Mouse (Mus musculus) olfactory bulb, adult 2 months (tissue): Measurements from ENCODE around the gene Fiz1. TPM values are rescaled to one million over a fixed set of nuclear protein-coding genes. Genes with fewer than 3 reads are reported as not detected.
A peak's percentile ranks its signal among the peaks of the same experiment; 100 is the strongest.

Experiments
- H3K27ac ChIP-seq: fragments of 200-500 bp; 2 replicates; pipeline ENCODE4 v1.5.1; 2012; ENCODE audit warnings: low read depth, low read length; ENCODE audit not compliant: insufficient read depth
- H3K4me1 ChIP-seq: fragments of 200-500 bp; 2 replicates; pipeline ENCODE4 v1.6.1; 2012; ENCODE audit warnings: low read length; ENCODE audit not compliant: control insufficient read depth, insufficient read depth
- H3K4me3 ChIP-seq: fragments of 200-500 bp; 2 replicates; pipeline ENCODE4 v1.5.1; 2012; ENCODE audit warnings: mild to moderate bottlenecking, low read depth, low read length, moderate library complexity; ENCODE audit not compliant: insufficient read depth
- CTCF ChIP-seq: fragments of 200-500 bp; IDR thresholded peaks from 2 replicates; pipeline ENCODE4 v1.5.1; 2012; ENCODE audit warnings: low read depth, mild to moderate bottlenecking, low read length, moderate library complexity; ENCODE audit not compliant: insufficient read depth
- POLR2A ChIP-seq: fragments of 200-500 bp; IDR thresholded peaks from 2 replicates; pipeline ENCODE4 v1.6.1; 2012; ENCODE audit warnings: mild to moderate bottlenecking, low read depth, low read length, moderate library complexity; ENCODE audit not compliant: insufficient read depth
- WGBS: fragments of 180-500 bp; shearing (Covaris S2); methylation state at CpG from one replicate; pipeline ENCODE4 v1.1.7; 2018; 5-methylcytosine and 5-hydroxymethylcytosine counted together
- polyA plus RNA-seq: library from polyadenylated mRNA; stranded (reverse); fragments of >200 nt; gene quantifications from 2 replicates; pipeline ENCODE4 v1.2.4, GENCODE M21; 2012; ENCODE audit warnings: low replicate concordance; ENCODE audit not compliant: missing spikeins, insufficient read depth, insufficient read length

The Fiz1 gene
- polyA plus RNA-seq, 1 experiment, result not detected

GRCm38 (mm10) chr7:4996003-4996895 is 18.2 kb downstream of the Fiz1 start, which contains the start of gene Zfp579:
Gene Zfp579, minus strand, starts transcription at chr7:4996158.
- Histone ChIP-seq H3K4me1 (peaks cover 28% of the 10 kb centered on the region), H3K27ac (peak within 1 kb of the TSS; percentile 57), H3K4me3 (peak within 1 kb of the TSS; percentile 91)
- WGBS, result 1% methylated on average over 21 of the region's 26 CpGs
- peak; percentile 45; the same call in 1 of the 2 replicates for TF ChIP-seq POLR2A
- TF ChIP-seq CTCF, result no peak

GRCm38 (mm10) chr7:4995268-4996002 is 19.1 kb downstream of the Fiz1 start:
- peak overlapping the region; percentile 91 for H3K4me3 ChIP-seq
- WGBS, result 3% methylated on average over 19 of the region's 19 CpGs
- no peak for TF ChIP-seq POLR2A
- TF ChIP-seq CTCF, result no peak
- peaks cover 28% of the 10 kb centered on the region for H3K4me1 ChIP-seq
- H3K27ac ChIP-seq, result 0 out of 2 replicates have a peak overlapping the region, but pooled peaks have one; percentile 4

- 68% methylated on average over 59 of the region's 59 CpGs for WGBS
- Histone ChIP-seq H3K4me3 (no peak overlapping the region), H3K27ac (no peak overlapping the region), H3K4me1 (peaks cover 28% of the 10 kb centered on the region)
- no peak for TF ChIP-seq CTCF
- TF ChIP-seq POLR2A, result no peak
Observed at GRCm38 (mm10) chr7:4993999-4994788, 20.3 kb downstream of the Fiz1 start.

- no peak overlapping the region for H3K27ac ChIP-seq
- whole genome bisulfite sequencing, result 65% methylated on average over 55 of the region's 55 CpGs
- no peak for TF ChIP-seq CTCF
- TF ChIP-seq POLR2A, result no peak
- no peak overlapping the region for H3K4me3 ChIP-seq
- peaks cover 28% of the 10 kb centered on the region for H3K4me1 ChIP-seq
Observed at GRCm38 (mm10) chr7:4993347-4993998, 21.0 kb downstream of the Fiz1 start.

- 49% methylated on average over 2 of the region's 2 CpGs for WGBS
- TF ChIP-seq CTCF, result no peak
- no peak for TF ChIP-seq POLR2A
Observed at GRCm38 (mm10) chr7:4988250-4988649, 26.2 kb downstream of the Fiz1 start.

GRCm38 (mm10) chr7:4976832-4977231 is 37.7 kb downstream of the Fiz1 start:
- Histone ChIP-seq H3K4me3 (no peak overlapping the region), H3K27ac (no peak overlapping the region), H3K4me1 (peaks cover 8% of the 10 kb centered on the region)
- 97% methylated on average over 7 of the region's 7 CpGs for WGBS
- TF ChIP-seq CTCF (no peak), POLR2A (no peak)

More at GRCm38 (mm10) chr7:4988250-4988649, 26.2 kb downstream of the Fiz1 start:
- H3K4me1 ChIP-seq, result peaks cover 8% of the 10 kb centered on the region; the same call in 1 of the 2 replicates
- H3K4me3 ChIP-seq, result no peak overlapping the region
- no peak overlapping the region for H3K27ac ChIP-seq

GRCm38 (mm10) chr7:4975455-4975854 is 39.0 kb downstream of the Fiz1 start:
- WGBS, result 64% methylated on average over 4 of the region's 4 CpGs
- Histone ChIP-seq H3K4me1 (peaks cover 8% of the 10 kb centered on the region), H3K27ac (no peak overlapping the region), H3K4me3 (no peak overlapping the region)
- TF ChIP-seq POLR2A (no peak), CTCF (no peak)
